Mouse (Mus musculus) CH12.LX (cell line): ENCODE measurements at regions not wholly inside any gene's neighbourhood (a gene's known extent, or its start where the extent isn't known, plus 50 kb on each side); places are given as distances from the start of the nearest gene placed in this dataset.

ENCODE experiments used
- CTCF ChIP-seq, 2 experiments: IDR thresholded peaks in 1 of 2; conservative IDR thresholded peaks in 1 of 2; 2 replicates each; pipeline ENCODE4 v1.5.1; 2011 to 2012; ENCODE audit warnings: low read depth in 2 of 2, low read length in 2 of 2, improper control_type of control experiment in 1 of 2, inconsistent platforms in 1 of 2, mild to moderate bottlenecking in 1 of 2, moderate library complexity in 1 of 2
- EP300 ChIP-seq: IDR thresholded peaks from 2 replicates; pipeline ENCODE4 v1.6.1; 2011; ENCODE audit warnings: low read length, improper control_type of control experiment
- MEF2A ChIP-seq: IDR thresholded peaks from 2 replicates; pipeline ENCODE4 v1.6.1; 2014; ENCODE audit warnings: low read depth, mild to moderate bottlenecking, inconsistent platforms, low read length, improper control_type of control experiment, borderline replicate concordance
- NELFE ChIP-seq: IDR thresholded peaks from 2 replicates; pipeline ENCODE4 v1.6.1; 2011; ENCODE audit warnings: low read depth, low read length, improper control_type of control experiment
- POLR2A ChIP-seq: IDR thresholded peaks from 2 replicates; pipeline ENCODE4 v1.6.1; 2011; ENCODE audit warnings: low read depth, mild to moderate bottlenecking, improper control_type of control experiment, low read length
- ZKSCAN1 ChIP-seq: IDR thresholded peaks from 2 replicates; pipeline ENCODE4 v1.6.1; 2012; ENCODE audit warnings: low read depth, inconsistent platforms, low read length, improper control_type of control experiment, borderline replicate concordance
- ZMIZ1 ChIP-seq: IDR thresholded peaks from 2 replicates; pipeline ENCODE4 v1.6.1; 2012; ENCODE audit warnings: low read depth, mild to moderate bottlenecking, inconsistent platforms, low read length, improper control_type of control experiment

DNA sequence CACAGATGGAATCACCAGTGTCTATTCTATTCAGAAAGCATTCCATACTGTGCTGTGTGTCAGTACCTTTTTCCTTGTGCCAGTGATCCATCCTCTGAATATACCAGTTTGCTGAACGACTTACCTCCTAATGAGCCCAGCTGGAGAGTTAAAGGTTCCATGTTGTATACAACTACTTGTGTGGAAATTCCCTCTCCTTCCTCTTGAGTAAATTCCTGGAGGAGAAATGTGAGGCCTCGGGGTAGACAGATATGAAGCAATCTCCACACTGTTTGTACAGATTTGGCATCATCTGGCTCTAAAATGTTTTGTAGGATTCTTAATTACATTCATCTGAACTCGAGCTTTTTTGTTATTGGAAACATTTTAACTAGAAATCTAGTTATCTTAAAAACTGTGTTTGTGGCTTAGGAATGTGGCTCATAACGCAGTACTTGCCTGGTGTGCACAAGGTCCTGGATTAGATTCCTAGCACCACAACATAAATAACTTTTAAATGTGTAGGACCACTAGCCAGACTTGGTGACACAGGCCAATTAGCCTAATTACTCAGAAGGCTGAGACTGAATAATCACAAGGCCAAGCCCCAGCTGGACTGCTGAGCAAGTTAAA is 70.0 kb upstream of the Lef1 start:
- TF ChIP-seq ZMIZ1 (no peak), CTCF (conservative IDR thresholded peaks at IDR 0.05 in 1 of 2, IDR thresholded peaks at IDR 0.05 in 1 of 2; ENCODE audit: low read depth in 2 of 2, low read length in 2 of 2) (no peak), POLR2A (no peak), MEF2A (no peak), EP300 (no peak), ZKSCAN1 (no peak), NELFE (no peak)
